Mouse (Mus musculus): ENCODE data around the gene Prpf6.

- no peak for TF ChIP-seq CTCF (IDR thresholded peaks at IDR 0.05; ENCODE audit: extremely low read depth, insufficient read length, insufficient replicate concordance, low read depth, low read length)
- no peak for TF ChIP-seq POLR2A (IDR thresholded peaks at IDR 0.05; ENCODE audit: low read depth, low read length)
Observed at GRCm38 (mm10) chr2:181577981-181578581, 13.6 kb upstream of the Prpf6 start.

All from small intestine, adult 2 months (tissue).